Mouse (Mus musculus): ENCODE measurements around the gene Agpat1.

The Agpat1 gene

GRCm38 (mm10) chr17:34606186-34607039 is 2.4 kb downstream of the Agpat1 start:
- no peak for DNase-seq

DNA sequence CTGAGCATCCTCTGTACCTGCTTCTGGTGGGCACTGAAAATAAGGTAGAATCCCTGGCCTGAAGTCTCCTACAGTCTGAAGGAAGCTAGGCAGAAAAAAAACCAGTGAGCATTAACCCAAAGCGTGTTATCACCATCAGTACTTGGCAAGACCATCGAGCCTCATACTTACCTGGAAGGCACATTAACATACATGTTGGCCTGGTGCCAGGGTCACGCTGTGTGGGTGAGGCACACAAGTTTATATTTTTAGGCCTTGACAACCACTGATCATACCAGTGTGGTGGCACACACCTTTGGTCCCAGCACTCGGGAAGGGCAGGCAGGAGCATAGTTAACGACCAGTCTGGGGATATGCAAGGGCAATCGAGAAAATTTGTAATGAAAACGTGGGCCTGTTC is 3.9 kb downstream of the Agpat1 start:
- no peak for DNase-seq

GRCm38 (mm10) chr17:34611050-34611449 is 7.0 kb downstream of the Agpat1 start:
- no peak for DNase-seq

DNA sequence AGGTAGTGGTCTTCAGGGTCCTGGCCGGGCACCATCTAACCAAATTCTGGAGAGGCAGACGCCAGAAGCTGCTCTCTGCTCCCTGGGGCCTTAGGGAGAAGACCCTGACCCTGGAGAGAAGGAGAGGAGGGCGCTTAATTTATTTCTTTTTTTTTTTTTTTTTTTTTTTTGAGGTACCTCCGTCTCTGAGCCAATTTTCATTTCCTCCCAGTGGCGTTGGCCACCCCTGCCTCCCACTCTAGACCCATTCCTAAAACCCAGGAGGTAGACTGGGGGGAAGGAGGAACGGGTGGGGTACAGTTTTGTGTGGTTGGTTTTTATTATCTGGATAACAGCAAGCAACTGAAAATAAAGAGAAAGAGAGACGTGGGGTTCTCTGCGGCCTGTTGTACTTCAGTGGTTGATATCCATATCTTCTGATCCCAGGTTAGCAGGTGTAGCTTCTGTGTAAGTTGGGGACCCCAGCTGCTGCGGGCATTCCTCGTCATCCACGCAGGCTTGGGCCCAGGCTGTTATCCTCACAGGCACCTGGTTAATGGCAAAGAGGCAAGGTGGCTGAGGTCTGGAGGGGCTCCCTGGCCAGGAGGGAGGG is 9.1 kb downstream of the Agpat1 start:
- DNase-seq, result no peak

GRCm38 (mm10) chr17:34613830-34614229 is 9.8 kb downstream of the Agpat1 start:
- DNase-seq, result no peak

DNA sequence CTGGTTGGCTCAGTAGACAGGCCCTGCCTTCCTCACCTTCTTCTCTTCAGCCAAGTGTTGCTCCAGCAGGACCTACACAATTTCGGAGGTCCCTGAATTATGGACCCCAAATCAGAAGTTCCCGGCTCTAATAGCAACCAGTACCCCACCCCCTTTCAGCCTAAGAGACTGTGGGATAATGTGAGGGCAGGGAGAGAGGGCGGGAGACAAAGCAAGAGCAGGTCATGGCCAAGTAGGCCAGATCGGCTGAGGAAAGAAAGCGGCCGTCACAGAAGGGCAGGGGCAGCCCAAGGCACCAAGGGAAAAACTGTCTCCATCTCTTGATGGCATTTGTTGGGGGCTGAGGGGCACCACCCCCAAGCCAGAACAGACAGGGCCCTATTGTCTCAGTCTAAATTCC is 11.8 kb downstream of the Agpat1 start, which contains the start of gene Egfl8:
Gene Egfl8, minus strand, starts transcription at position 101 of the 400 bp plus-strand sequence.
- no peak for DNase-seq

DNA sequence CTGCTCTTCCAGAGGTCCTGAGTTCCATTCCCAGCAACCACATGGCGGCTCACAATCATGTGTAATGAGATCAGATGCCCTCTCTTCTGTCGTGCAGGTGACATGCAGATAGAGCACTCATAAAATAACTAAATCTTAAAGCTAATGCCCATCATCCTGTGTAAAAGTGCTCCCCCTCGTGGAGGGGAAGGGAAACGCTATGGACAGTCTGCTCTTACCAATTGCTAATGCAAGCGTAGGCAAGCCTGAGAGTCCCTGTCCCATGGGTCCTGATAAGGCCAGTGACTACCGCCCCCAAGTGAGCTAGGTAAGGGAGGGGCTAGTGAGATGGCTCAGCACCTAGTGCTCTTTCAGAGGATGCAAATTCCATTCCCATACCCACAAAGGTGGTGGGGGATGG is 14.9 kb downstream of the Agpat1 start:
- peak; percentile 87 for DNase-seq

DNA sequence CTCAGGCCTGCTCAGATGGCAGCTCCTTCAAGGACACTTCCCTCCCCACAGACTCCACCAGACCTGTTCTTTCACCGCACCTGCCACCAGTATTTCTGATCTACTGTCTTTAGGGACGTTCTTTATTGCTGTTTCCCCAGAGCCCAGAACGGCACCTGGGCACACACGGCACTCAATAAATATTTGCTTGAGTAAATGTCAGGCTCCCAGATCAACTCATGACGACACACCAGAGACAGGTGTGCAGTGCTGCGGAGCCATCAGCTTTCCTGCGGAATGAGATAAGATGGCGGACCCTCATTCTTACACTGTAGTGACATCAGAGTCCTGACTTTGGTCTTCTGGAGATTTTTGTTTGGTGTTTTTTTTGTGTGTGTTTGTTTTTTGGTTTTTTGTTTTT is 16.9 kb downstream of the Agpat1 start:
- DNase-seq, result no peak

DNA sequence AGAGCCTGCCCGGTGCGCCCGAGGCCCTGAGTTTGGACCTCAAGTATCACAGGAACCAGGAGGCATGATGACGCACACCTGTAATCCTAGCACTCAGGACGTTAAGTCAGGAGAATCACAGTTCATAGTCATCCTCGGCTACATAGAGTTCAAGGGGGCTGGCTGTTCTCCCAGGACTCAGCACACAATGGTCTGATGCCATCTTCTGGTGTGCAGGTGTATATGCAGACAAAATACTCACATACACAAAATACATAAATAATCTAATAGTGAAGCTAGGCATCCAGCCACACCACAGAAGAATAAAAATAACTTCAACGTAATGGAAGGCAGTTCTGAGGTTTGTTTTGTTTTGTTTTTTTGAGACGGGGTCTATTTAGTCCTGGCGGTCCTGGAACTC is 19.1 kb downstream of the Agpat1 start:
- no peak for DNase-seq

GRCm38 (mm10) chr17:34624981-34625380 is 20.9 kb downstream of the Agpat1 start:
- DNase-seq, result no peak

GRCm38 (mm10) chr17:34626062-34626772 is 22.2 kb downstream of the Agpat1 start:
- DNase-seq, result no peak

DNA sequence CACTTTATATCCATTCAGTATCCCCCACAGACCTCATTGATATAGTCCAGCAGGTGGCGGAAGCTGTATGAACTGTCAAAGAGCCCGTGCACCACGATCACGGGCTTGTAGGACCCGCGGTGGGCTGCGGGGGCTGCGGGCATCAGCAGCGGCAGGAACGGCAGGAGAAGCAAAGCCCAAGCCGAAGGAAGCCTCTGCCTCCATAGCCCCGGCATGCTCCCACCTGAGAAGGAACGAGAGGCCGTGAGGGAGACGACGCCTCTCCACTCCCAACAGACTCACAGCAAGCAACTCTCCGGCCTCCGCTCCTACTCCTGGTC is 22.7 kb downstream of the Agpat1 start:
- DNase-seq, result peak; percentile 70

- peak; percentile 86 for DNase-seq
Measured at GRCm38 (mm10) chr17:34627093-34627942, 23.3 kb downstream of the Agpat1 start.

- DNase-seq, result peak; percentile 76
Measured at GRCm38 (mm10) chr17:34627943-34628643, 24.0 kb downstream of the Agpat1 start, which contains the start of gene Ppt2. Gene Ppt2 (minus strand): TSS chr17:34628510.

- peak; percentile 58 for DNase-seq
Measured at GRCm38 (mm10) chr17:34628644-34628967, 24.5 kb downstream of the Agpat1 start.

- peak; percentile 72 for DNase-seq
Measured at GRCm38 (mm10) chr17:34629221-34629751, 25.2 kb downstream of the Agpat1 start, which contains the start of gene Prrt1. Gene Prrt1 (plus strand): TSS chr17:34629533.

GRCm38 (mm10) chr17:34629796-34630603 is 25.9 kb downstream of the Agpat1 start:
- peak; percentile 87 for DNase-seq

- peak; percentile 81 for DNase-seq
Measured at GRCm38 (mm10) chr17:34630761-34631301, 26.8 kb downstream of the Agpat1 start.

DNA sequence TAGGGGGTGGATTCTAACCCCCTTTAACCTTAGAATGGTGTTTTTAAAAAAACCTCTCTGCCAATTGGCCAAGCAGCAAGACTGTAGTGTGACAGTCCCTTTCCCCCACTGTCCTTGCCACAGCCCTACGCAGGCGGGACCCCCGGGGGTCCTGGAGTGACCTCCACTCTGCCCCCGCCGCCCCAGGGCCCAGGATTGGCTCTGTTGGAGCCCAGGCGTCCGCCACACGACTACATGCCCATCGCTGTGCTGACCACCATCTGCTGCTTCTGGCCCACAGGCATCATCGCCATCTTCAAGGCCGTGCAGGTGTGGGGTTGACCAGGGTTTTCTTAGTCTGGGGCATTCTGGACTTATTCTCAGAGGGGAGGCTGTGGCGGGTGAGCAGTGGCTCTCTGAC is 27.6 kb downstream of the Agpat1 start:
- DNase-seq, result peak; percentile 47

- DNase-seq, result peak; percentile 91
Measured at GRCm38 (mm10) chr17:34632261-34632691, 28.2 kb downstream of the Agpat1 start.

- DNase-seq, result no peak
Measured at GRCm38 (mm10) chr17:34635671-34636070, 31.6 kb downstream of the Agpat1 start.

Measured in thymus, postnatal 14 days (tissue).